Mouse (Mus musculus) gastrocnemius, adult 8-10 months (tissue): ENCODE results near the gene Fkbp10. TPM values are rescaled to one million over a fixed set of nuclear protein-coding genes. Genes with fewer than 3 reads are reported as not detected.

Experiments
- DNase-seq, 2 experiments: peaks; one replicate each; pipeline ENCODE4 v3.0.0; 2022; ENCODE audit warnings: low spot score in 2 of 2
- total RNA-seq, 4 experiments: library from RNA; stranded (reverse); gene quantifications; 2 replicates each; pipeline ENCODE4 v1.2.4; 2022

Fkbp10 gene
- total RNA-seq, 4 experiments from 2014 or later = 1.1 to 3.3 (median 2.9) TPM

DNA sequence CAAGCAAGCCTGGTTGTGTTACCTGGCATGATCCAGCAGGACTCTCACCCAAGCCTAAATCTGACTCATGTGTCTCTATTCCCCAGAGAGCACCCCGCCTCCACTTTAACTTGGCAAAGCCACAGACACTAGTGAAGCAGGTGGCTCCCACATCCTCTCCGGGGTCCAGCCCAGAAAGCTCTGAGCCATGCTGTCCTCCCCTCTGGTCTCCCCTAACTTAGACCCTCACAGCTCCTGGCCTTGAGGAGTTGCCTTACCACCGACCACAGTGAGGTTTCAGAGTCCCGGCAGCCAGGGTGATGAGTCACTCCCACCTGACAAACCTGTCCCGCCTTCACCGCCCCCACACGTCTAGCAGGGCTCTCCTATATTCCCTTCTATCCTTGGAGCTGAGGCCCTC, 21.8 kb upstream of the Fkbp10 start:
- DNase-seq = peak in 1 of 2 experiments; percentile 53

DNA sequence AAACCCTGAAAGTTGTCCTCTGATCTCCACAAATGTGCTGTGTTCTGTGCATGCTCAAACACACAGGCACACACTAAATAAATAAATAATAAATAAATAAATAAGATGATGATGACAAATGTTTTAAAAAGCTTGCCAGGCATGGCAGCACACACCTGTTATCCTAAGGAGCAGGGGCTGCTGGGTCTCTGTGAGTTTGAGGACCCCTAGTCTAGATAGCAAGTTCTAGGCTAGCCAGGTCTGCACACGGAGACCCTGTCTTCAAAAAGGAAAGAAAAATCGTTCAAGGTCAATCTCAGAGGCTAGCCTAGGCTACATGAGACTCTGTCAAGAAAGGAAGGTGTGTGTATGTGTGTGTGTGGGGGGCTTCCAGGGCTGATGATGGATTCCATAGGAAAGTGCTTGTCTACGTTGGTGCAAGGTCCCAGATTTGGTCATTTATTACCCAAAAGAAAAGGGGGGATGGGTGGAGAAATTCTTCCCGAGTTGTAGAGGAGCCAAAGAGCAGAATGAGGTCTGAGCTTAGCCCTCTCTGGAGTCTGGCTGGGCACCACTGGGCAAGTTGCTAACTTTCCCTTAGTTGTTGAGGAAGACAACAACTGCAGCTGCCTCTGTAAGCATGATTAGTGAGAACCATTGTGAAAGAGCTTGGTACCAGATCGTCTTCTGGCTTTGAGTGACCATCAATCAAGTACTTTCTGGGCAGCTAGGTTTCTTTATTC, 21.0 kb upstream of the Fkbp10 start:
- DNase-seq = no peak

DNA sequence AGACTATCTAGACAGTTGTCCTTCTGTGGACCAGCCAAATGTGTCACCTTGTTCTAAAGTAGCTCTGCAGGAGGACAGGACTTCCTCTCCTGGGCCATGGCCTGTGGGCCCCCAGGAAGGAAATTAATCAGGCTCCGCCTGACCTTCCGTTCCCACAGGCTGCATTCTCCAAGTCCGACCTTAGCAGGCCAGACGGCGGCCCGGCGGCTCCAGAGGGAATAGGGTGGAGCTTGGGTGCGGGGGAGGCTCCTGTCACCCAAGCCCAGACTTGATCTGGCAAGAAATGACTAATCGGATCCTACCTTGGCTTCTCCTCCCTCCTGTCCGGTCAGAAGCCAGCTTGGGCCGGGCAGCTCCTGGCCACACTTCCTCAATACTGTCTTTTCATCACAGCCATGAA, 20.3 kb upstream of the Fkbp10 start:
- DNase-seq = peak; percentile 72 to 84

DNA sequence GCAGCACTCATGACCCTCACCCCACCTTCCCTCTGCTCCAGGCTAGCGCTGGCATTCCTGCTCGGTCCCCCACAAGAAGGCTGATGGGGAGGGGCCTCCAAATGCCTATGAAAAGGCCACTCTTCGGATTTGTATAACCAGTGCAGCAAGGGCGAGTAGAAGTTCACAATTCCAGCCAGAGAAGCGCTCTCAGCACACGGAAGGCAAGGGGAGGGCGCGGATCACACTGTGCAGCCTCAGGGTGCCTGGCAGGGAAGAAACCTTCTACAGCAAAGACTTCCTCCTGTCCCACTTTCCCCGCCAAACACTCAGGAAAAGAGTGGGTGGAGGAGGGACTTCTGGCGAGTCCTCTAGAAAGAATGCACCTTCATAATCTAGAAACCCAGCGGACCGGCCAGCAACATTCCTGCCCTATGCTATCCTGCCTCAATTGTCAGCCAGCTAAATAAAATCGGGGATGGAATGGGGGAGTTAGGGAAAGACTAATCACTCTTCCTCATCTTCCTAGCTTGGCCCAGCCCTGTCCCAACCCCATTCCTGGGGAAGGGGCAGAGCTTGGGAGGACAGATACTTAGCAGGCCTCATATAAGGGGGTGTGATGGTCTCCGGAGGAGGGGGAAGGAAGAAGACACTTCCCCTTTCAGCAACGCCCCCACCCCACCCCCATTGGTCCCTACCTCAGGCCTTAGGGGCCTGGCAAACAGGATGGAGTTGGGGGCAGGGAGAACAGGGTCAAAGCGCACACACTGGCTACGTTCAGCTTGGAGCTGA, 19.5 kb upstream of the Fkbp10 start:
- DNase-seq = no peak

DNA sequence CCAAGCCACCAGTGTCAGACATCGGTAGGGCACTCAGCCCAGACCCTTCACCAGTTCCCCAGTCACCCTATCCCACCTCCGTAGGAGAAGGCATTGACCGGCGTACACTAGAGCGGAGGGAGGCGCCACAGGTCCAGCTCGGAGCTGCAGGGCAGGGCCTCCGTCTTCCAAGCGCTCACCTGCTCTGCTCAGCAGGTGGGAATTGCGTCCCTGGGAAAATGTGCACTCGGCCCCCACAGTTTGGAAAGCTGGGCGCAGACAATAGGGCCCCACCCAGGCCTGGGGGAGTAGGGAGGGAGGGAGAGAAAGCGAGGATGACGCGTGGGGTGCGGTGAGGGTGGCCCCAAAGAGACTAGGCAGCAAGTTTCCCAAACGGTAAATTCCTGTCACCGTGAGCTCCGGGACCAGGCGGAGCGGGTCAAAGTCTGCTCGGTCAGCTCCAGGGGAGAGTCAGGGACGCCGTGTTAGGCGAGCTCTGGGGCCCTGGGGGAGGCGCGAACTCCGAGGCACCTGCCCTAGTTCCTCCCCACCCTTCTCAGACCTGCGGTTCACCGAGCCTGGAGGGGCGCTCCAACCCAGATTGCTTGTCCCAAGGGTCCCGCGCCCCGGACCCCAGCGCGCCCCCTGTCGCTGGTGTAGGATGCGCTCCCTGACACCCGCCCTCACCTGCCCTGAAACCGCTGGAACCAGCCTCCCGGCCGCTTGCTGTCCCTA, 18.5 kb upstream of the Fkbp10 start:
- no peak for DNase-seq

DNA sequence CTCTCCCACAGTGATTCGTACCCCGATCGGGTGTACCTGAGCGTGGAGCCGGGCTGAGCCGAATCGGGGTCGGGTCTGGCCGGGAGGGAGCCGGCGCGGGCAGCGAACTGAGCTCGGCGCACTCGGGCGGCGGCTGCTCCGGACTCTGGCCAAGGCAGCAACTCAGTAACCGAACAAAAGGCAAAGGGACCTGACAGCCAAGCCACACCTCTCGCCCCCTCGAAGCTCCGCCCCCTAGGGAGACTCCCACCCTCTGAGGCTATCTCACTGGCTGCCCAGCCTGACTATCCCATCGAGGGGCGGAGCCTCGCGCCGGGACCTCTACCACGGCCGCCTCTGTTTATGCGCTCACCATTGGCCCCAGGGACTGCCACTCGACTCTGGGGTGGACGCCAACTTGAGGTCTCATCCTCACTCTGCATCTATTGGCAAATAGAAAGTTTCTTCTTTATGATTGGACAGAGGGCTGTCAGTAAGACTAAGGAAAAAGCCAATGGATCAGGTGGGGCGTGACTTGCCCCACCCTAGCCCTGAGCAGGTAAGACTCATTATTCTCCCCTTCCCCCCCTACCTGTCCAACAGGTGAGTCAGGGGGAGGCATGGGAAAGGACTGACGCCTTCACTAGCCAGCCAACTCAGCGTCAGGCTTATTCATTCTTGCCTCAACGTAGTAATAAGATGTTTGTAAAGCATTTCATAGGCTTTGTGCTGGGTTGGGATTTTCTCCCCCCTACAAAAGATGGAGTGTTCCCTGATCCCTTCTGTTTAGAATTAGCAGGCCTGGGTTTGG, 17.7 kb upstream of the Fkbp10 start, which contains the start of gene Jup:
Gene Jup, minus strand, starts transcription at position 164 of the 790 bp plus-strand sequence.
- DNase-seq = peak; percentile 99 to 100

DNA sequence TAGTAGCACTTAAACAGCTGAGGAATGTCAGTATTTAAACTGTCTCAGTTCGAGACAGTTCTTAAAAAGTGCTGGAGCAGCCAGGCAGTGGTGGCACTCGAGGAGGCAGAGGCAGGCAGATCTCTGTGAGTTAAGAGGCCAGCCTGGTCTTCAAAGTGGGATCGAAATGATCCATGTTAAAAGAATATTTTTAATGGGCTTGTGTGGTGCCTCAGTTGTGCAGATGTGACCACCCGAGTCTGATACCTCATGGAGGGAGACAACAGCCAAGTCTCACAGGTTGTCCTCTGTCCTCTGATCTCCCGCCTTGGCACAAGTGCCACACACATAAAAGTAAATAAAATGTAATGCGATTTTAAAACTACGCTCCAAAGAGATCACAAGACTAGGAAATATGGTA, 17.0 kb upstream of the Fkbp10 start:
- no peak for DNase-seq

DNA sequence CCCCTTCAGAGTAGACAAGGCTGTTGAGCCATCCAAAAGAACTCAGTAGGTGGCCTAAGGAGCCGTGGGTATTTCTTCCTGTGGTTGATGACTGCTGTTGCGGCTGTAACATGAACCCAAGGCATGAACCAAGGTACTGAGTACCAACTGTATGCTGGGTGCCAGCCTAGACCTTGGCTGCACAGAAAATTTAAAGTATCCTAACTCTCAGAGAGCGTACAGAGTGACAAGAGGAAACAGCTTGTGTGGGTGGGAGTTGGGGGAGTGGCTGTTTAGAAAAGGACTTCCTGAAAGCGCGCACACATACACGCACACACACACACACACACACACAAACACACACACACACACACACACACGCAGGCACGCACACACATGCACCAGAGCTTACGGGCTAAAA, 16.2 kb upstream of the Fkbp10 start:
- no peak for DNase-seq

DNA sequence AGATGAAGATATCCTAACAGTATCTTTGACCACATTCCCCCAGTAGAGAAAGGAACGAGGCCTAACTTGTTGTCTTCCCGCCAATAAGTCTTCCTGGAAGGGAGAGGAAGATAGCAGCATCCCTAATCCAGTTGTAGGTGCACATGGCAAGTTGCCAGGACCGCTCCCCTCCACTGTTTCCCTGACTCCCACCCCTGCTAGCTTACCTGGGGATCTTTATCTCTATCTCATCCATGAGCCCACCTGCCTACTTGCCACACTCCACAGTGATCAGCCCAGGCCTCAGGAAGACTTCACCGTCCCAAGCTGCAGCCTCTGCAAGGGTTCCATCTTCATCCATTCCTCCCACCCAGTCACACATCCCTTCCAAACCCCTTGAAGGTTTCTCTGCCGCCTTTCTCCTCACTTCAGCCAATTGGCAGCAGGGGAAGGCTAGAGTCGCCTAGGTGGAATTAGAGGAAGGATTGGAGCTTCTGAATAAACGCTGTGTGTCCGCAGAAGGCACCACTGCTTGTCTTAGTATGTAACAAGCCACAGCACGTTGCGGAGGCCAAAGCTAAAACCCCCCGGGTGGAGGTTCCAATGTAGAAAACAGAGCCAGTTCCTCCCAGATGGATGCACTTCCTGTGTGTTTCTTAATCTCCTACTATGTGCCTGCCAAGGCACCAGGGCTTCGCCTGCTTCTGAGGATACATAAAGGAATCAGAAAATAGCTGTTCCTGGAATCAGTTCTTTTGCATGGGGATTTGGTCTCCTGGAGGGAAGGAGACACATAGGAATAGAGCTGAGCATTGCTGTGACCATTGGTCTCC, 15.6 kb upstream of the Fkbp10 start:
- DNase-seq = no peak

DNA sequence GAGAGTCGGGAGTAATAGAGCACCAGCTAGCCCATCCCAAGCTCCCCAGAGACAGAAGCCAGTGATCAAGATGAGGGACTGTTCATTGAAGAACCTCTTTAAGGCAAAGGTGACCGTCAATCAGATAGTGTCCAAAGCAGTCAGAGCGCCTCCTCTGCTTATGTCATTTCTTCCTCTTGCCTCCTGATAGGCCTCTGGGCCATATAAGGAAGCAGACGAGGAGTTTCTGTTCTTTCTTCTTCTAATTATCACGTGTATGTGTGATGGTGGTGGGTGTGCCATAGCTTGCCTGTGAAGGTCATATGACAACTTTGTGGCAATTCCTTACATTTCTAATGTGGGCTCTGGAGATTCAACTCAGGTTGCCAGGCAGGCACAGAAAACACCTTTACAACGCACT, 14.7 kb upstream of the Fkbp10 start:
- no peak for DNase-seq

DNA sequence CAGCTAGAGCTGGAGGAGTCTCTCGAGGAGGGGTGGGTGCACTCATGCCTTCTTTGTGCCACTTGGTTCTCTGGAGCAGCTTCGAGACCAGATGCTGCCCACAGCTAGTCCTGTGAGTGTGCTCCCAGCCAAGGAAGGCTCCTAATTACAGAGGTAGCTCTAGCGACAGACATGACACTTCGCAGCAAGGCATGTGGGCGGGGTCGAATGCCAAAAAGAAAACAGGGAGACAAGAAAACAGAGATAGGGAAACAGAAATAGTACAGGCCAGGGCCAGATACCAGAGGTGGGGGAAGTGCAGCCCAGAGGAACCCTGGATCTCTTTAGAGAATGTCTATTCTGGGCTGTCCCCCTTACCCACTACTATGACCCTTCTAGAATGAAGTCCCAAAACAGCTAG, 13.3 kb upstream of the Fkbp10 start:
- no peak for DNase-seq

DNA sequence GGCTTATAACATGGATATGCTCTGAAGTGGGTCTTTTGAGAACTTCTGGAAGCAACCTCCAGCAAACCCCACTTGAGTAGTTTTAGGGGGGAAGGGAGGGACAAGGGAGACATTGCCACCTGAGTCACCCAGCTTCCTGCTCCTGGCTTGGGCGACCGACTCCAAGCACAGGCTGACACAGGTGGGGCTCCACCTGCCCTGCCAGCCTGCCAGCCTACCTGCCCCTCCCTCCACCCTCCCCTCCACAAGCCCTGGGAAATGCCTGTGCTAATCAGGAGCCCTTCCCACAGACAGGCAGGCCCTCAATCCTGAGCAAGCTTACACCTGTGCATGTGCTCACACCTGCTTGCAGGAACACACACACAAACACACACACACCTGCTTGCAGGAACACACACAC, 12.8 kb upstream of the Fkbp10 start:
- no peak for DNase-seq

DNA sequence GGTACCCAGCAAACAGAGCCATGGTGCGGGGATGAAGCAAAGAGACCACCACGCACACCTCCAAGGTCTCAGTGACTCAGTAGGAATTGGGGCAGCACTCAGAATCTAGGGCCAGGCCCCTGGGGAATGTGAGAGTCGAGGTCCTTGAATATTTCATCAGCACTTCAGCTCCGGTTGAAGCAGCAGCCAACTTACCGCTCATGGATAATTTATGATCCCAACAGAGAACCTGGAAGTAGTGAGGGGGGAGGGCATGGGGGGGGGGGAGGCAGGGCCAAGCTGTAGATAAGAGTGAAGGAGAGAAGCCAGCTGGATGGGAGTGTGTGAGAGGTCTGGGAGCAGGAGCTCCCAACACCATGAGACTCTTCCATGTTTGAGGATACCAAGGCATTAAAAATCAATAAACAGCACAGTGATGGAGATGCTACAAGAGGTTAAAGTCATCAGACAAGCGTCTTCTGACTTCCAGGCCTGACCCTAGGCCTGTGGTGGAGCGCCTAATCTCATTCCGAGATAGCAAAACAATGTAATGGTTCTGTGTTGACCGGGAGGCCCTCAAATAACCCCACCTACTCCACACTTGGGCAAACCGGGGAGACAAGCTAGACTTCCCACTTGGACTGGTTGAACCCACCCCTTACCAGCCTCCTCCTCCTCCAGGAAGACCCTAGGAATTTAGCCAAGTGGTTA, 11.9 kb upstream of the Fkbp10 start:
- DNase-seq = no peak

DNA sequence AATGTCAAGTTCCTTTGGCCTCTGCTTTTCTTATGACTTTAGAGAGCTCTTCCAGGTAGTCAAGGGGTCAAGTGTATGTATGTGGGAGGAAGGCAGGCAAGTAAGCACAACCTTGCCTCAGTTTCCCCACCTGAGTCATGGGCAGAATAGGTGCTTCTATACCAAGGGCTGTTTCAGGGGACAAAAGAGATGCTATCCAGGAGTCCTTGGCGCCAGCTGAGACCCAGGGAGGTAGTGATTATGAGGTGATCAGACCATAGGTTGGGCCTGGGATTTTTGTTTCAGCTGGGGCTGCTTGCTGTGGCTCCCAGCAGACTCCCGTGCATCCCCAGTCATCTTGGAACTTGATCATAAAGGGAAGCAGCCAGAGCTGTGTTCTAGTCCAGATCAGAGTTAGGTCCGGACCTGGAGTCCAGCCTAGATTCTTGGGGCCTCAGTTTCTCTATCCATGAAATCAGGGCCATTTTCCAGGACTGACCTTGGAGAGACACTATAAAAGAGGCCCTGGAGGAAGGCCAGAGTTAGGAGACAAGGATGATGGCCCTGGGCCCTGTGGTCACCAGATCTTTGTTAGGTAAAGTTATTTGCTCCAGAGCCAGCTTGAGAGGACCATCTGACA, 10.9 kb upstream of the Fkbp10 start:
- DNase-seq = no peak

DNA sequence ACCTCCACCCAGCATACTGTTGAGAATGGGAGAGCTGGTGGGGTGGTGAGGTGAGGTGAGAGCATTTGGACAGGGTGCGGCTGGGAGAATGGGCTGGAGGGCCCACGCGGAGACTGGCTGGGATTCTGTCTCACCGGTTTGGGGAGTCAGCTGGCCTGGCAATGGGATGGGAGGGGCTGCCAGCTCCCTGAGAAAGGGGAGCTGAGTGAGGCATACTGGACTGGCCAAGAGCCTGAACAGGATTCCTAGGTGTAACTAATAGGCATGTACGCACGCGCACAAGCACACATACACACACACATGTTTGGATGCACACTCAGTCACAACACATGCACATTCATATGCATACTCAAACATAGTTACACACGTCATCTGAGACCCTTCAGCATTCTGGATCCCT, 9.2 kb upstream of the Fkbp10 start:
- no peak for DNase-seq

DNA sequence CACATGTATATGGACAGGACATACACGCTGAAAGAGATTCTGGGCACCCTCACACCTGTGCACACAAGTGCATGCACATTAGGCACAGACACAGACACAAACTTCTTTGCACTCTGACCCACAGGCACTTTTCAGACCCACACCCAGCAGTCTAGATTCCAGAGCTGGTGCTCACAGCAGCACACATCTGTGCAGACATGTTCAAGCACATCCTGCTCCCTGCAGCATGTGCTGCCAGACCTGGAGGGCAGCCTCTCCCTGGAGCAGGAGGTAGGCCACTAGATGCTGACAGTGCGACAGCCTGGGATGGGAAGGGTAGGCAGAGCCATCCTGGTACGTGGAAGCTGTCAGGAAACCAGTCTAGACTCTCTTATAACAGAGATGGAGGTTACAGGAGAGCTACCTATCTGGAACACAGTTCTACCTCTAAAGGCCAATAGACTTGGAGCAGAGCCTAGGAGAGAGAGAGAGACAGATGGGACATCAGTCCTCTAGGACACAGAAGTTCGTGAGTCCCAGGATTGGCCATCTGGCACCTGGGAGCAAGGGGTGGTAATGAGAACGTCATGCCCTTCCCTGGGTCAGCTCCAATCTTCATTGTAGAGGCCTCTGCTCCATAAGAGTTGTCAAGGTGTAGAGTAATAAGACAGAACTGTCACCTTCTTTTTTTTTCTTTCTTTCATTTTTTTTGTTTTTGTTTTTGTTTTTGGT, 8.3 kb upstream of the Fkbp10 start:
- DNase-seq = no peak

DNA sequence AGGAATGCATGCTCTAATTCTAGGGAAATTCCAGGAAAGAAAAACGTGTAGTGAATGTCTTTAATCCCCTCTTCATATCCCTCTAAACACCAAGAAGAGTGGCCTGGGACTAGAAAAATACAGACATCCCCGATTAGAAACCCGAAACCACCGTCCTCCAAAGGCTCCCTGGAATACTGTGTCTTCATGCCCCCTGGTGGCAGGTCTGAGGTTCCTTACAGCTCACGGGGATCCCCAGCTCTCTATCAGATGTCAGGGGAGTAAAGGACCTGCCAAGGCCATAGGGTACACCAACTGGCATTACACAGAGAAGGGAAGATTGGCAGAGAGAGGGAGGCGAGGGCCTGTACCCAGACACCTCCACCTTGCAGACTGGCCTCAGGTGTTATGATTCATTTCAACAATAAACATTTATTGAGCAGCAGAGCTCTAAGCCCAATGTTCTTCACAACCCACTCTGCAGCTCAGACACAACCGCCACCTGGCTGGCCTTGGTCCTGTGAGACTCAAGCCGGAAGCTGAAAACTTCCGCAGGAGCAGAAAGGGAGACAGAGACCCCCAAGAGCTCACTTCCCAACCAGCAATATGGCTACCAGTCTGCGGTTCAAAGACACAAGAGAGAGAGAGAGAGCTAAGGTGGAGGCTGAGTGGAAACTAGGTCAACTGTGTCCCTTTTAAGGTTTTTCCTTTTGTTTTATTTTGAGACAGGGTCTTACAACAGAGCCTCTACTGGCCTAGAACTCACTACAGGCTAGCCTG, 7.2 kb upstream of the Fkbp10 start:
- DNase-seq = peak in 1 of 2 experiments; percentile 65

DNA sequence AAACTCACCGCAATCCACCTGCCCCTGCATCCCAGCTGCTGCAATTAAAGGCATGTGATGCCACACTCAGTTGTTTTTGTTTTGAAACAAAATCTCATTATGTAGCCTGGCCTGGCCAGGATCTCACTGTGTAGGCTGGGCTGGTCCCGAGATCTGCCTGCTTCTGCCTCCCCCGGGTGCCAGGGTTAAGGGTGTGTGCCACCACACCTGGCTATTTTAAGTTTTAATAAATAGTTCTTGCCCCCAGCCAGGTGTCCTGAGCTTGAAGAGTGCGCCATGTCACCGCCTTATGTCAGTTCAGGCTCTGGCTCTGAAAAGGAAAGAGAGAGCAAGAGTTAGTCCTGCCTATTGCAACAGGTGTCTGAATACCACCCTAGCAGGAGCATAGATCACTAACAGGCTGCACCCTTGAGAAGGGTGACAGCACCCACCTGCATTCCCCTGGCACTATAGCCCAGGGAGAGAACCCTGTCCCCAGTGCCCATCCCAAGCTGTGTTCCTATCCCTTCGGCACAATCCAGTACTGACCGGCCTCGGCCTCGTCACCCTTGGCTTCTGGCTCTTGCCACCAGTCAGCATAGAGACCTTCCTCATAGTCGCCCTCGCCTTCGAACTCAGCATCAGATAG, 6.5 kb upstream of the Fkbp10 start:
- DNase-seq = no peak
